Mouse (Mus musculus) bone marrow, adult 2 months (tissue): ENCODE results near the gene Tet3.

ENCODE experiments used
- CTCF ChIP-seq: fragments of 200-500 bp; IDR thresholded peaks from 2 replicates; pipeline ENCODE4 v1.5.1; 2011; ENCODE audit warnings: low read length, control low read depth; ENCODE audit not compliant: control insufficient read depth, insufficient read depth
- POLR2A ChIP-seq: fragments of 200-500 bp; IDR thresholded peaks from 2 replicates; pipeline ENCODE4 v1.6.1; 2011; ENCODE audit warnings: low read depth, mild to moderate bottlenecking, control low read depth, low read length, borderline replicate concordance; ENCODE audit not compliant: control insufficient read depth

DNA sequence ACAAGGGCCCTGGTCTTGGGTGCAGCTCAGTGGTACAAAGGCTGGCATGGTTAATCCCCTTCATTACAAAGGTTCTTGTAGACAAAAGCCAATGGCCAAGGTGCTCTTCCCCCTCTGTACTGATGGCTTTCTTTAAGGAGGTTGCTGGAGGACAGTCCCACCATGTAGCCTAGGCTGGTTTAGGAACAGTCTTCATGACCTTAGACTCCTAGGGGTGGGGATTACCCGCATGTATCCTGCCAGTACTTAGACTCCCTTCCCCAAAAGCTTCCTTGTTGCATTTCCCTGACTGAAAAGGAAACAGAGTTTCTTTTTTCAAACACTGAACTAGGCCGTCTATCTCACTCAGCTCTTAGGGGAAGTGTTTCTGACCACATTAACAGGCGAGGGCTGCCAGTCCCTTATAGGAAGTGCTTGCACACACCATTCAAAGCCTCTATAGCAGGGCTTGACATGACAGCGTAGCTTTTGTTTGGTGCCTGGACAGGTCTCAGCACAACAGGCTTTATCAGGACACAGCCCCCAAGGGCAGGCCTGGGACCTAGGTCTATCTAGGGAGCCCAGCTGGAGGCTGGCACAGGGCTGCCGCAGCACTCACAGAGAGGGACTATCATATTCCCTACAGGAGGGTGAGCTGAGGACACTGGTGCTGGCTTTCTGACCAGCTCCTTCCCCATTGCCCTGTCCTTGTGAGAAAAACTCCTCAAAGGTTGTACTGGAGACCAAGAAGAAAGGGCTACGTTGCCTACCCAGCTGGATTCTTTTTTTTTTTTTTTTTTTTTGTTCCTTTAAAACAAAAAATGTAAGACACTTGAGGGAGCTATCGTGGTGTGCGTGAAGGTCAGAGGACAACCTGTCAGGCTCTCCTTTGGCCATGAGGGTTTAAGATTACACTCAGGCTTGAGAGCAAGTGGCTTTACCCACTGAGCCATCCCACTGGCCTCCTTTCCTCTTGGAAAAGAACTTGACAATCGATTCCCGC, 77.1 kb downstream of the Tet3 start:
- TF ChIP-seq CTCF (no peak), POLR2A (peak; percentile 35; the same call in 1 of the 2 replicates)
